Mouse (Mus musculus) ES-E14 (cell line): ENCODE measurements around the gene Dkk2.

Experiments
- CHD2 ChIP-seq: IDR thresholded peaks from 2 replicates; pipeline ENCODE4 v1.6.1; 2014; ENCODE audit warnings: mild to moderate bottlenecking, low read depth, low read length, inconsistent platforms
- MAFK ChIP-seq: IDR thresholded peaks from 2 replicates; pipeline ENCODE4 v1.6.1; 2014; ENCODE audit warnings: mild to moderate bottlenecking, low read depth, low read length, inconsistent platforms; ENCODE audit not compliant: insufficient read depth
- ZC3H11A ChIP-seq: IDR thresholded peaks from 2 replicates; pipeline ENCODE4 v1.6.1; 2012; ENCODE audit warnings: low read depth, mild to moderate bottlenecking, inconsistent platforms, low read length, borderline replicate concordance
- ZNF384 ChIP-seq: IDR thresholded peaks from 2 replicates; pipeline ENCODE4 v1.6.1; 2012; ENCODE audit warnings: low read depth, low read length, inconsistent platforms

GRCm38 (mm10) chr3:132219977-132220487 lies 134.9 kb downstream of the Dkk2 start:
- TF ChIP-seq ZC3H11A (no peak), CHD2 (no peak), ZNF384 (no peak), MAFK (no peak)
